11 mouse cellular contexts compared by ENCODE assay signal in the genomic region with DNA sequence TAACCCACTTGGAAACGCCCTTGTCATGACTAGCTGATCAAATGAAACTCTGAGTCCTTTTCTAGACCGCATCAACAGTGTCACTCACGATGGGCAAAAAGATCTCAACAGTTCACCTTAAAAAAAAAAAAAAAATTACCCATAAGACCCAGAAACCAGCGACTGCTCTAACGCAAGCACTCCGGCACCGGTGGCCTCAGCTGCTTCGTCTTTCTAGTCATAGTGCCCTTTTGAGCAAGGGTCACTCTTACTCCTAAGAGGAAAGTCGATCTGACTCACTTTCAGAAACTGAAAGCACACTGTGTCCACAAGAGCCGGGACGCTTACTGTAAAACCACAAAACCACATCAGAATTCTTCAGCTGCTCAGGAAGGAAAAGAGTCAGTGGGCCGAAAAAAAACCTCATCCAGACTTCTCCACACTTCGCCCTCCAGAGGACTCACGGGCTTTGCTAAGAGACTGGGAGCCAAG. TPM values are rescaled to one million over a fixed set of nuclear protein-coding genes. Genes with fewer than 3 reads are reported as not detected.
DNase-seq lines count a peak whose midpoint lies in the region; ATAC-seq and TF ChIP-seq lines count a peak whose summit lies in the region.
"Had no signal": no experiment of that assay in that cellular context is flagged by ENCODE, and none has a peak within 500 bp of the region (broad histone marks: within the 10 kb centered on the region; RNA-seq: fewer than 3 reads in every experiment).

No protein-coding gene starts in this region.

- intact Hi-C loops in heart, postnatal 25 days (cut with DNase I), result loop anchor here (5.0 kb wide), 1 partner anchor 47 kb away; no protein-coding TSS in a partner anchor

- no peaks in the 10 kb centered on the region for H3K36me3 ChIP-seq in liver, embryonic 15.5 days (replicated peaks)
- no peaks in the 10 kb centered on the region for H3K36me3 ChIP-seq in forebrain, postnatal 0 days (ENCODE audit: insufficient read depth)
- no peaks in the 10 kb centered on the region for H3K36me3 ChIP-seq in kidney, embryonic 16.5 days (ENCODE audit: insufficient read depth, low read length)

- no peak for TF ChIP-seq CTCF in bone marrow macrophage, adult 2 months (IDR thresholded peaks at IDR 0.05; ENCODE audit: low read depth, low read length)
- no peak for TF ChIP-seq CTCF in forebrain, postnatal 0 days (IDR thresholded peaks at IDR 0.05; ENCODE audit: low read depth)

- WGBS in liver, embryonic 15.5 days (ENCODE audit: insufficient replicate concordance), result 13% methylated on average over 14 of the region's 14 CpGs
- WGBS in forebrain, postnatal 0 days, result 88% methylated on average over 14 of the region's 14 CpGs
- WGBS in kidney, embryonic 16.5 days, result 64% methylated on average over 14 of the region's 14 CpGs

- H3K4me2 ChIP-seq in liver, embryonic 15.5 days, result peak overlapping the region; percentile 51
- no peak overlapping the region for H3K4me2 ChIP-seq in forebrain, postnatal 0 days (ENCODE audit: low read depth)
- H3K4me2 ChIP-seq in kidney, embryonic 16.5 days (replicated peaks; ENCODE audit: low read depth, low read length), result no peak overlapping the region

- peak; percentile 20 to 39 for DNase-seq in heart, adult 18-20 months
- no peak for DNase-seq in heart, postnatal 25 days (ENCODE audit: low spot score)
- DNase-seq in 416B (ENCODE audit: low read depth), result peak; percentile 99
- DNase-seq in forebrain, postnatal 0 days, result no peak
- DNase-seq in layer of hippocampus, postnatal 25 days (ENCODE audit: extremely low spot score in 1 of 2, low spot score in 1 of 2), result no peak
- DNase-seq: cerebellum, adult 11 months had no signal

- peaks cover 30% of the 10 kb centered on the region for H3K27me3 ChIP-seq in liver, embryonic 15.5 days
- H3K27me3 ChIP-seq in forebrain, postnatal 0 days (ENCODE audit: insufficient read depth, low read length), result no peaks in the 10 kb centered on the region
- 0 out of 2 replicates have a peak, but pooled peaks cover 2% of the 10 kb centered on the region for H3K27me3 ChIP-seq in kidney, embryonic 16.5 days (ENCODE audit: insufficient read depth, low read length)

- no peak for TF ChIP-seq POLR2A in bone marrow macrophage, adult 2 months (IDR thresholded peaks at IDR 0.05; ENCODE audit: borderline replicate concordance, low read depth, low read length)

- peaks cover 7% of the 10 kb centered on the region for H3K4me1 ChIP-seq in bone marrow macrophage, adult 2 months (ENCODE audit: control insufficient read depth, insufficient read depth, low read length)
- peaks cover 5% of the 10 kb centered on the region for H3K4me1 ChIP-seq in liver, embryonic 15.5 days (replicated peaks)
- no peaks in the 10 kb centered on the region for H3K4me1 ChIP-seq in forebrain, postnatal 0 days (ENCODE audit: insufficient read depth)
- peaks cover 4% of the 10 kb centered on the region; the same call in 1 of the 2 replicates for H3K4me1 ChIP-seq in kidney, embryonic 16.5 days (ENCODE audit: insufficient read depth, low read length)

- no peaks in the 10 kb centered on the region for H3K9me3 ChIP-seq in liver, embryonic 15.5 days (replicated peaks)
- H3K9me3 ChIP-seq in forebrain, postnatal 0 days (ENCODE audit: low read length), result no peaks in the 10 kb centered on the region
- H3K9me3 ChIP-seq in kidney, embryonic 16.5 days (ENCODE audit: low read length), result no peaks in the 10 kb centered on the region

- H3K27ac ChIP-seq in bone marrow macrophage, adult 2 months (ENCODE audit: insufficient read depth, low read depth, low read length), result no peak overlapping the region; the same call in 1 of the 2 replicates
- no peak overlapping the region for H3K27ac ChIP-seq in liver, embryonic 15.5 days (replicated peaks)
- no peak overlapping the region for H3K27ac ChIP-seq in forebrain, postnatal 0 days (ENCODE audit: low read depth, low read length)
- no peak overlapping the region for H3K27ac ChIP-seq in kidney, embryonic 16.5 days (ENCODE audit: low read length)

- ATAC-seq in liver, embryonic 15.5 days (ENCODE audit: insufficient read depth), result no peak
- ATAC-seq in forebrain, postnatal 0 days, result no peak
- ATAC-seq in kidney, embryonic 16.5 days (ENCODE audit: low FRiP score, low TSS enrichment), result no peak
- ATAC-seq: forebrain, embryonic 16.5 days had no signal

- H3K4me3 ChIP-seq in bone marrow macrophage, adult 2 months (ENCODE audit: insufficient read depth, low read length), result peak overlapping the region; percentile 32
- peak overlapping the region; percentile 28 for H3K4me3 ChIP-seq in liver, embryonic 15.5 days (replicated peaks)
- H3K4me3 ChIP-seq in forebrain, postnatal 0 days (ENCODE audit: low read depth, low read length), result no peak overlapping the region
- H3K4me3 ChIP-seq in kidney, embryonic 16.5 days (ENCODE audit: low read length), result no peak overlapping the region

- no peak overlapping the region for H3K9ac ChIP-seq in liver, embryonic 15.5 days
- no peak overlapping the region for H3K9ac ChIP-seq in forebrain, postnatal 0 days
- no peak overlapping the region for H3K9ac ChIP-seq in kidney, embryonic 16.5 days (replicated peaks; ENCODE audit: low read length)

RNA-seq across cellular contexts. Expression of gene Fasl, which starts 53.5 kb away (rescaled TPM):
- total RNA-seq in heart, adult 18-20 months (2021), result under 1 TPM in 1 of 2 experiments, not detected in 1; 0.15 TPM
- total RNA-seq in heart, postnatal 25 days (2021), result not detected
- polyA plus RNA-seq in bone marrow macrophage, adult 2 months (2012; ENCODE audit: insufficient read depth, insufficient read length, missing spikeins), result not detected in 2 replicates
- 0.06 and 0.08 TPM in 2 replicates for polyA plus RNA-seq in liver, embryonic 15.5 days (2015; fragmentation: Nextera tagmentation; extraction: Ambion mirVana)
- total RNA-seq in forebrain, postnatal 0 days (2014; rRNA removed), result 0.10 and 0.15 TPM in 2 replicates
- polyA plus RNA-seq in forebrain, postnatal 0 days (2015; fragmentation: Nextera tagmentation; extraction: Ambion mirVana), result not detected in 2 replicates
- not detected in 2 replicates for polyA plus RNA-seq in kidney, embryonic 16.5 days (2015; fragmentation: Nextera tagmentation; extraction: Ambion mirVana)
- under 1 TPM; 0.12 to 0.19 TPM for total RNA-seq in layer of hippocampus, postnatal 25 days (2021)
- polyA plus RNA-seq: neural tube, embryonic 11.5 days had no signal

Comparison
In these comparisons a context has a peak if more than half of its experiments do, and no peak if none do; other contexts are left out.
1. DNase-seq: peak in heart, adult 18-20 months (2 of 2) and 416B (single experiment); none in heart, postnatal 25 days (single experiment), forebrain, postnatal 0 days (single experiment) and layer of hippocampus, postnatal 25 days (0 of 2).
2. H3K4me3 ChIP-seq: peak in bone marrow macrophage, adult 2 months (single experiment) and liver, embryonic 15.5 days (single experiment); none in forebrain, postnatal 0 days (single experiment) and kidney, embryonic 16.5 days (single experiment).